Mouse (Mus musculus): ENCODE data around the gene Fam25c.

DNA sequence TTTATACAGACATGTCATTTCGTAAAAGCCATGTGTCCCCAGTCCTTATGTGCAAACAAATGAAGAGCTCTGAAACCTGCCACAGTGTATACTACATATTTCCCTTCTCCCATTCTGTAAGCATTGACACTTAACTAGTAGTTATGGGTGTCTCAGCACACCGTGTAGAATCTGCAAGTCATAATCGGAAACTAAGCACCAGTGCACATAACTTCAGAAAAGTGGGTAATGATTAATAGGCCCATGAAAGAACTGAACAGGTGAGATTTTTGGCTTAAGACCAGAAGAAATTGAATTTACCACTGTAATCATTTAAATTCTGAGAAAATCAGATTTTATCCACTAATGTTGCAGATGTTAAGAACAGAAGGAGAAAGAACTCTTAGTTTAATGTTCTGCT is 40.4 kb downstream of the Fam25c start:
- TF ChIP-seq CTCF (conservative IDR thresholded peaks at IDR 0.05 in 1 of 2, IDR thresholded peaks at IDR 0.05 in 1 of 2; ENCODE audit: low read depth in 2 of 2, low read length in 2 of 2): no peak
- TF ChIP-seq USF2 (conservative IDR thresholded peaks at IDR 0.05; ENCODE audit: low read depth, low read length): no peak
